Mouse (Mus musculus) limb, embryonic 11.5 days (tissue): ENCODE measurements around the gene Ablim2. TPM values are rescaled to one million over a fixed set of nuclear protein-coding genes. Genes with fewer than 3 reads are reported as not detected.

Experiments
- ATAC-seq: fragments of 200-750 bp; cut with Nextera tagmentation; 2 replicates; pipeline ENCODE4 v1.8.0; 2017; ENCODE audit warnings: low read depth; ENCODE audit not compliant: insufficient number of reproducible peaks, low FRiP score, low TSS enrichment
- DNase-seq: peaks from one replicate; pipeline ENCODE4 v3.0.0-alpha.2; 2015; ENCODE audit warnings: low spot score
- H3K27ac ChIP-seq: fragments of 300-500 bp; sonication (generic); replicated peaks from 2 replicates; pipeline ENCODE4 v1.5.1; 2014; ENCODE audit warnings: low read depth, mild to moderate bottlenecking, low read length
- H3K27me3 ChIP-seq: fragments of 300-500 bp; sonication (generic); 2 replicates; pipeline ENCODE4 v1.6.1; 2014; ENCODE audit warnings: mild to moderate bottlenecking, low read length, mixed read lengths; ENCODE audit not compliant: control insufficient read depth, insufficient read depth
- H3K36me3 ChIP-seq: fragments of 300-500 bp; sonication (generic); 2 replicates; pipeline ENCODE4 v1.6.1; 2014; ENCODE audit warnings: mild to moderate bottlenecking, low read length, moderate library complexity, mixed read lengths; ENCODE audit not compliant: control insufficient read depth, insufficient read depth
- H3K4me1 ChIP-seq: fragments of 300-500 bp; sonication (generic); 2 replicates; pipeline ENCODE4 v1.6.1; 2014; ENCODE audit warnings: low read length, mixed read lengths; ENCODE audit not compliant: control insufficient read depth, insufficient read depth
- H3K4me2 ChIP-seq: fragments of 300-500 bp; sonication (generic); 2 replicates; pipeline ENCODE4 v1.6.1; 2014; ENCODE audit warnings: low read depth, mild to moderate bottlenecking, moderate library complexity; ENCODE audit not compliant: severe bottlenecking
- H3K4me3 ChIP-seq: fragments of 300-500 bp; sonication (generic); 2 replicates; pipeline ENCODE4 v1.5.1; 2014; ENCODE audit warnings: low read depth, low read length
- H3K9ac ChIP-seq: fragments of 300-500 bp; sonication (generic); 2 replicates; pipeline ENCODE4 v1.6.1; 2014; ENCODE audit warnings: mild to moderate bottlenecking, low read length
- H3K9me3 ChIP-seq: fragments of 300-500 bp; sonication (generic); 2 replicates; pipeline ENCODE4 v1.6.1; 2016; ENCODE audit warnings: low read length; ENCODE audit not compliant: control insufficient read depth
- WGBS: fragments of 180-500 bp; shearing (Covaris S2); extraction: QIAGEN DNeasy Blood & Tissue Kit; methylation state at CpG from one replicate; pipeline ENCODE4 v1.1.7; 2014; 5-methylcytosine and 5-hydroxymethylcytosine counted together
- polyA plus RNA-seq: library from polyadenylated mRNA; unstranded; fragments of >200 nt; fragmentation: Nextera tagmentation; extraction: Ambion mirVana; gene quantifications from 2 replicates; pipeline ENCODE4 v1.2.1, GENCODE M21; 2014

The Ablim2 gene
- polyA plus RNA-seq, 1 experiment from 2014 or later, result 1.3 TPM

DNA sequence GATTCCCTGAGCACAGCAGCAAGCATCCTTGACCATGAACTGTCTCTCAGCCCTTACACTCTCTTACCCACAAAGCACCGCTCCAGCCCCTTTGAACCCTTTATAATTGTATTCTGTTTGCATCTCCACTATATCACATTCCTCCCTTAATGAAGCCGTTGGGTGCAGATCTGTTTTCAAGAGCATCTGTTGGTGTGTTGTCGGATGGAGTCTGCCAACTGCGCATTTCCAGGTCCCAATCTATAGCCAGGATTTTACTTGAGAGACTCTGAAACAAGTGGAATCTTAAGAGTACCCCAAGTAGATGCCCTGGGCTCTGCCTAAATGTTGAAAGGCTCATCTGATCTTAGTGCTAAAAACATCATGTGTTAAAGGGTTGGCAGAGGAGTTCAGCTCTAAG is 138.9 kb downstream of the Ablim2 start:
- Histone ChIP-seq H3K36me3 (no peaks in the 10 kb centered on the region), H3K27me3 (0 out of 2 replicates have a peak, but pooled peaks cover 3% of the 10 kb centered on the region), H3K4me1 (peaks cover 19% of the 10 kb centered on the region; the same call in 1 of the 2 replicates), H3K27ac (no peak overlapping the region), H3K9ac (no peak overlapping the region), H3K4me2 (no peak overlapping the region), H3K9me3 (no peaks in the 10 kb centered on the region), H3K4me3 (no peak overlapping the region)
- 91% methylated on average over 4 of the region's 4 CpGs for WGBS
- no peak for DNase-seq
- no peak for ATAC-seq

DNA sequence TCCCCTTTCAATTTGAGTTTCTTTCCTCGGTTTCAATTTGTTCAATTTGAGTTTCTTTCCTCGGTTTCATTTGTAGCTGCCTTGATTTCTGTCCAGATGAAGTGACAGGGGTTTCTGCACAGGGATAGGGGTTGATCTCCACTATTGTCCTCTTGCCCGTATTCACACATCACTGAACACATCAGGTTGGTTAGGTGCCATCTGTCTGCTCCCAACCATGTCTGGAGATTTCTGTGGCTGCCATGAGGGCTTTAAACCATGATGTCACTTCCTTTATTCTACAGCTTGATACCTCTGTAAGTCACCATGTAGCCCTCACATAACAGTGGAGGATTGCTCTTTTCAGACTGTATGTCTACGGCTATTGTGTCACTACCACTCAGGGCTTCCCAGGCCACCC is 139.5 kb downstream of the Ablim2 start:
- Histone ChIP-seq H3K36me3 (no peaks in the 10 kb centered on the region), H3K9me3 (no peaks in the 10 kb centered on the region), H3K27me3 (no peaks in the 10 kb centered on the region), H3K4me2 (no peak overlapping the region), H3K27ac (no peak overlapping the region), H3K4me1 (peaks cover 19% of the 10 kb centered on the region; the same call in 1 of the 2 replicates), H3K4me3 (no peak overlapping the region), H3K9ac (no peak overlapping the region)
- DNase-seq (no peak), ATAC-seq (no peak)
- WGBS, result 86% methylated on average over 4 of the region's 4 CpGs

DNA sequence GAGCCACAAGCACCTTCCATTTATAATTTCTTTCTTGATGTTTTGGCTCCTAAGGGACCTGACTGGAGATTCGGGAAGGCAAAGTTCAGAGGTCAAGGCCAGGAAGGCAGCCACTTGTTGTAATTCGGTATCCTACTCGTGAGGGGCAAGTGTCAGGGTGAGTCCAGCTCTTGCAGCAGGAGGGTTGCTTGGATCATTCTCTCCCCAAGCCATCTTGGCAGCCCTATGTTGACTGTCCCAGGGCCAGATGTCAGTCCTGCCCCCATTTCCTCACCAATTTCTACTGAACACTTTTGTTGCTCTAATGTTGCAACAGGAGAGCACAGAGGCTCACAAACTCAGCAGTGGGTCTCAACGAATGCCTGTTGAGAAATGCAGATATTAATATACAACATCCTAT is 140.4 kb downstream of the Ablim2 start:
- Histone ChIP-seq H3K4me2 (no peak overlapping the region), H3K9ac (no peak overlapping the region), H3K4me3 (no peak overlapping the region), H3K27ac (no peak overlapping the region), H3K9me3 (no peaks in the 10 kb centered on the region), H3K27me3 (no peaks in the 10 kb centered on the region), H3K4me1 (peaks cover 19% of the 10 kb centered on the region; the same call in 1 of the 2 replicates), H3K36me3 (no peaks in the 10 kb centered on the region)
- no peak for DNase-seq
- no peak for ATAC-seq
- WGBS, result 69% methylated on average over 4 of the region's 4 CpGs

DNA sequence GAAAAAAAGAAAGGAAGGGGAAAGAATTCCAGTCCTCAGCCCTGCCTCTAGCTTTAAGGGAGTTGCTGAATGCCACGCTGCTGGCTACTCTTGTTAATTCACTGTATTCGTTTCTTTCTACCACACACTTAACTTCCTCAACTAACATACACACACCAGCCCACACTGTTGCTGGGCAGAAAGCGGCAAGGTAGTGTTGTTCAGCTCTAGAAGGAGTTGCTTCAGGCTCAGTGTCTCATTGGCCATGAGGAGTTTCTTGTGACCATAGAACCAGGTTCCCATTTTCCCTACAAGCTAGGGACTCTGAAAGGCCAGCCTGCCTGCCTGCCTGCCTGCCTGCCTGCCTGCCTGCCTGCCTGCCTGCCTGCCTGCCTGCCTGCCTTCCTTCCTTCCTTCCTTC is 141.3 kb downstream of the Ablim2 start:
- ATAC-seq (no peak), DNase-seq (no peak)
- H3K27ac ChIP-seq, result no peak overlapping the region
- H3K27me3 ChIP-seq, result no peaks in the 10 kb centered on the region
- no peaks in the 10 kb centered on the region for H3K9me3 ChIP-seq
- no peak overlapping the region for H3K4me2 ChIP-seq
- 87% methylated on average over 3 of the region's 3 CpGs for WGBS
- H3K4me3 ChIP-seq, result no peak overlapping the region
- peaks cover 19% of the 10 kb centered on the region; the same call in 1 of the 2 replicates for H3K4me1 ChIP-seq
- no peaks in the 10 kb centered on the region for H3K36me3 ChIP-seq
- no peak overlapping the region for H3K9ac ChIP-seq

DNA sequence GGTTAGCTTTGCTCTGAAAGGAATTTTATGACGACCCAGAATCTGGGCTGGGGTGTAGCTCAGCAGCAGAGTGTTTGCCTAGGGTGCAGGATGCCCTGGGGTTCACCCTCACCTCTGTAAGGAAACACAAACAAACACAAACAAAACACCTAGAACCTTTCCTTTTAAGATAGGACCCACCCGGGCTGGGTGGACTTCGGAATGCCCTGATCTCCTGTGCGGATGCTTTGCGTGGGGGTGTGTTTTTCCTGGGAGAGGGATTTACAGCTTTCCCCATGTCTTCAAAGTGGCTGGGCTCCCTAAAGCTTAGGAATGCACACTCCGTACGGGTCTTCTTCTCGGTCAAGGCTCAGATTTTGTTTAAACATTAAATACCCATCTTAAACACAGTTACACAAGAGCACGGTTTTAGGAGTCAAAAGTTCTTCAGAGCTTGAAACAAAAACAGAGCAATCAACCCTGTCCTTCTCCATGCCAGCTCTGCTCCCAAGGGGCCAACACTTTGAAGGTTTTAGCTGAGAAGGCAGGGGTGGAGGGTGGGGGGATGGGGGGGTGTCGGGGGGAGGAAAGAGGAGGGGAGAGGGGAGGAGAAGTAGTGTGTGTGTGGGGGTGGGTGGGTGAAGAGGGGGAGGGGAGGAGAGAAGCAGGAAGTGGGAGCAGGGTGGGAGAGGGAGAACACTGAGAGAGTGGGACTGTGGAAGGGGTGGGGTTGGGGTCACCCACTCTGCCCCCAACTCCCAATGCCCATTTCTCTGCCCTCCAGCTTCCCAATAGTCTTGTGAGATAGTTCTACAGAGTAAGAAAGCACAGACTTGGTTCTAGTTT is 142.9 kb downstream of the Ablim2 start:
- Histone ChIP-seq H3K9me3 (no peaks in the 10 kb centered on the region), H3K27ac (no peak overlapping the region), H3K4me3 (no peak overlapping the region), H3K4me1 (peaks cover 13% of the 10 kb centered on the region; the same call in 1 of the 2 replicates), H3K27me3 (no peaks in the 10 kb centered on the region), H3K36me3 (no peaks in the 10 kb centered on the region), H3K4me2 (no peak overlapping the region), H3K9ac (no peak overlapping the region)
- ATAC-seq (no peak), DNase-seq (no peak)
- 10% methylated on average over 10 of the region's 10 CpGs for WGBS

DNA sequence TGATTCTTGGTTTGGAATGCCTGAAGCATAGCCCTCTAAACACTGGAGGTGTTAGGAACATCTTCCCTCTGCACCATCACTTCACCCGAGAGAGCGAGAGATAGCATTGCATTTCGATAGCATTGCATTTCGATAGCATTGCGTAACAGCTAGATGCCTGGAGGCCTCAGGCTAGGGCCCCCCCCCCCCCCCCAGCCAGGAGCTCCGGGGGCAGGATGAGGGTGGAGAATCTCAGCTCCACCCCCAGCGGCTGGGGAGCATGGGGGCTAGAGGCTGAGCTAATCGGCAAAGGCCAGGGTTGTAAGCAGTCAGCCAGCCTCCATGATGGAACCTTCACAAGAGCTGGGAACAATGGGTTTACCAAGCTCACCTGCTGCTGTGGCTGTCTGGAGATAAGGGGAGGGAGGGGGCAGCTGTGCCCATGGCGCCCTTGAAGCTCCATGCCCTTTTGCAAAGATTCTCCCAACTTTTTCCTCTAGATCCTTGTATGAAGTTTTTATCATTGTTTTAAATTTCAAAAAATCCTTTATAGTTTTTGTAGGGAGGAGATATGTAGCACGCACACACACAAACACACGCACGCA is 143.6 kb downstream of the Ablim2 start:
- Histone ChIP-seq H3K4me1 (peaks cover 13% of the 10 kb centered on the region; the same call in 1 of the 2 replicates), H3K27ac (no peak overlapping the region), H3K27me3 (no peaks in the 10 kb centered on the region), H3K9ac (no peak overlapping the region), H3K36me3 (no peaks in the 10 kb centered on the region), H3K4me3 (no peak overlapping the region), H3K9me3 (no peaks in the 10 kb centered on the region), H3K4me2 (no peak overlapping the region)
- 44% methylated on average over 12 of the region's 12 CpGs for WGBS
- ATAC-seq (no peak), DNase-seq (no peak)

DNA sequence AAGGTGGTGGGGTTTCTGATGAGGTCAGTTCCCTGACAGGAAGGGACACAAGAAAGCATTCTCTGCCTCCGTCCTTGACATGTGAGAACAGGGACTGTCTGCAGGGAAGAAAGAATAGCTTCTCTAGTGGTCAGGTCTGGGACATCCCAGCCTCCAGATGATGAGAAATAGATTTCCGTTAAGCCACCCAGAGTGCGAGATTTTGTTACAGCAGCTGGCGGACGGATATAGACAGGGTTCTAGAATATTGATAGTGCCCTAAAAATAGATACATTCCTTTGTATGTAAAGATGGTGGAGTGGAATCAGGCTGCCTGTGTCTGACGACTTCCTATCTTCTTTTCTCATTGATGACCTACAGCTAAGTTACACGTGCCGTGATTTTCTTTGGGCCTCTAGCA is 145.8 kb downstream of the Ablim2 start:
- WGBS, result 86% methylated on average over 8 of the region's 8 CpGs
- no peak for DNase-seq
- ATAC-seq, result no peak
- Histone ChIP-seq H3K4me3 (no peak overlapping the region), H3K27me3 (no peaks in the 10 kb centered on the region), H3K9ac (no peak overlapping the region), H3K36me3 (no peaks in the 10 kb centered on the region), H3K9me3 (no peaks in the 10 kb centered on the region), H3K4me2 (no peak overlapping the region), H3K4me1 (peaks cover 27% of the 10 kb centered on the region), H3K27ac (no peak overlapping the region)

DNA sequence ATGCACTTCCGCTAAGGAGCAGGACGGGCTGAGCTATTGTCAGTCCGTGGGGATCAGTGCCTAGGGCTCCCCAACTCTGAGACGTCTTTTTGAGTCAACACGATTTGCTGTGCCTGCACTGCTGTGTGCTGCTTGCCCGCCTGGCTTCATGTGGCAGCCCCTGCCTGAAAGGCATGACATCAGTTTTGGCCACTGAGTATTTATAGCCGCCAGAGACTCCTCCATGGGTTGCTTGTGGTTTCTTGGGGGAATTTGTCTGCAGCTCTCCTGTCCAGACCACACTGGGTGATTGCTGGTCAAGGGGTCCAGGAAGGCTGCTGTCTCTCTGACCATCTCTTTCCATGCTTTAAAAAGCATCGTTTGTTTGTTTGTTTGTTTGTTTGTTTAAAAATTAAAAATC is 147.6 kb downstream of the Ablim2 start:
- no peak for ATAC-seq
- no peak overlapping the region for H3K9ac ChIP-seq
- peaks cover 28% of the 10 kb centered on the region for H3K4me1 ChIP-seq
- no peaks in the 10 kb centered on the region for H3K27me3 ChIP-seq
- H3K9me3 ChIP-seq, result no peaks in the 10 kb centered on the region
- no peak overlapping the region for H3K4me2 ChIP-seq
- DNase-seq, result no peak
- H3K36me3 ChIP-seq, result no peaks in the 10 kb centered on the region
- no peak overlapping the region for H3K4me3 ChIP-seq
- no peak overlapping the region for H3K27ac ChIP-seq
- WGBS, result 65% methylated on average over 8 of the region's 8 CpGs
